Mouse (Mus musculus): ENCODE data around the gene Cdk5rap1. TPM values are rescaled to one million over a fixed set of nuclear protein-coding genes. Genes with fewer than 3 reads are reported as not detected.

Cdk5rap1 gene
- polyA plus RNA-seq, 1 experiment from 2014 or later, result 13.1 TPM

- peaks cover 8% of the 10 kb centered on the region for H3K4me1 ChIP-seq (ENCODE audit: insufficient read depth)
- H3K27me3 ChIP-seq (ENCODE audit: insufficient read depth, low read length), result no peaks in the 10 kb centered on the region
- no peak overlapping the region for H3K4me2 ChIP-seq
- H3K4me3 ChIP-seq (ENCODE audit: low read depth, low read length), result no peak overlapping the region
- no peaks in the 10 kb centered on the region for H3K36me3 ChIP-seq (ENCODE audit: insufficient read depth)
- H3K9ac ChIP-seq, result no peak overlapping the region
- TF ChIP-seq CTCF (IDR thresholded peaks at IDR 0.05; ENCODE audit: low read depth), result no peak
- DNase-seq (no peak), ATAC-seq (ENCODE audit: insufficient read depth) (no peak)
- no peaks in the 10 kb centered on the region for H3K9me3 ChIP-seq (ENCODE audit: low read depth, low read length)
- H3K27ac ChIP-seq (ENCODE audit: low read depth), result no peak overlapping the region
- 28% methylated on average over 1 of the region's 1 CpGs for WGBS
Observed at GRCm38 (mm10) chr2:154401976-154402375, 29.2 kb upstream of the Cdk5rap1 start.

- Histone ChIP-seq H3K27ac (ENCODE audit: low read depth) (no peak overlapping the region), H3K27me3 (ENCODE audit: insufficient read depth, low read length) (no peaks in the 10 kb centered on the region), H3K4me3 (ENCODE audit: low read depth, low read length) (no peak overlapping the region), H3K36me3 (ENCODE audit: insufficient read depth) (no peaks in the 10 kb centered on the region), H3K9ac (no peak overlapping the region), H3K4me2 (no peak overlapping the region), H3K4me1 (ENCODE audit: insufficient read depth) (peaks cover 8% of the 10 kb centered on the region), H3K9me3 (ENCODE audit: low read depth, low read length) (no peaks in the 10 kb centered on the region)
- DNase-seq, result no peak
- no peak for TF ChIP-seq CTCF (IDR thresholded peaks at IDR 0.05; ENCODE audit: low read depth)
- 74% methylated on average over 2 of the region's 2 CpGs for WGBS
- no peak for ATAC-seq (ENCODE audit: insufficient read depth)
Observed at GRCm38 (mm10) chr2:154399325-154399724, 26.5 kb upstream of the Cdk5rap1 start.

- TF ChIP-seq CTCF (IDR thresholded peaks at IDR 0.05; ENCODE audit: low read depth), result no peak
- ATAC-seq (ENCODE audit: insufficient read depth), result no peak
- Histone ChIP-seq H3K4me2 (no peak overlapping the region), H3K27ac (ENCODE audit: low read depth) (no peak overlapping the region), H3K9me3 (ENCODE audit: low read depth, low read length) (no peaks in the 10 kb centered on the region), H3K4me3 (ENCODE audit: low read depth, low read length) (no peak overlapping the region), H3K9ac (no peak overlapping the region), H3K36me3 (ENCODE audit: insufficient read depth) (no peaks in the 10 kb centered on the region), H3K27me3 (ENCODE audit: insufficient read depth, low read length) (no peaks in the 10 kb centered on the region), H3K4me1 (ENCODE audit: insufficient read depth) (peaks cover 4% of the 10 kb centered on the region)
- DNase-seq, result no peak
- WGBS, result 80% methylated on average over 7 of the region's 7 CpGs
Observed at GRCm38 (mm10) chr2:154398267-154398666, 25.5 kb upstream of the Cdk5rap1 start.

DNA sequence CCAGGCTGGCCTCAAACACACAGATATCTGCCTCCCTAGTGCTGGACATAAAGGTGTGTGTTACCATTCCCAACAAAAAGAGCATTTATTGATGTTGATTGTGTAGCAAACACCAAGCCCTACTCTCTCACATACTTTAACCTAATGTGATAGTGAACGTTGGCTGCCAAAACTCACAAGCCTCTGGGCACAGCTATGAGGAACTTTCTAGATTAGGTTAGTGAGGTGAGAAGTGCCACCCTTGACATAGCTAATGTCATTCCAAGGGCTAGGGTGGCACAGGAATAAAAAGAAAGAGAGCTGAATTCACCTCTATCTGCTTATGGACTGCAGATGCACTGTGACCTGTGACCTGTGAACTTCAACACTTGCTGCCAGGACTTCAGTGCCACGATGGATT lies 23.7 kb upstream of the Cdk5rap1 start:
- Histone ChIP-seq H3K9ac (no peak overlapping the region), H3K27ac (ENCODE audit: low read depth) (no peak overlapping the region), H3K4me3 (ENCODE audit: low read depth, low read length) (no peak overlapping the region), H3K4me2 (no peak overlapping the region), H3K27me3 (ENCODE audit: insufficient read depth, low read length) (no peaks in the 10 kb centered on the region), H3K9me3 (ENCODE audit: low read depth, low read length) (no peaks in the 10 kb centered on the region), H3K4me1 (ENCODE audit: insufficient read depth) (no peaks in the 10 kb centered on the region), H3K36me3 (ENCODE audit: insufficient read depth) (no peaks in the 10 kb centered on the region)
- no peak for TF ChIP-seq CTCF (IDR thresholded peaks at IDR 0.05; ENCODE audit: low read depth)
- DNase-seq, result no peak
- ATAC-seq (ENCODE audit: insufficient read depth), result no peak
- 56% methylated on average over 2 of the region's 2 CpGs for WGBS

DNA sequence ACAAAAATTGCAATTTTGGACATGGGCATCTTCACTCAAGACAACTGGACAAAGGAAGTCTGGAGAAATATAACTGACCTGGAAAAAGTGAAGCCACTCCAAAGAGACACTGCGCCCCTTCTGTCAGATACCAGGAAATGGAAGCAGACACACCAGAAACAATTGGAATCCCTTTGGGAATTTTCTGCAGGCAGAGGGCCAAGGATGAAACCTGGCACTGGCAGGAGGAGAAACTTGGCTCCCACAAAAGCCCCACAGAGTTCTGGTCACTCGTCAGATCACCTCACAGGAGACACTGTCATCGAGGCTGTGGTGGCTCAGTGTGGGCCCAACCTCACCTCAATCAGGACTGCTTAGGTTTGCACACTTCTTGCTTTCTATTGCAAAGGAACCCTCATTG lies 21.8 kb upstream of the Cdk5rap1 start:
- Histone ChIP-seq H3K27me3 (ENCODE audit: insufficient read depth, low read length) (no peaks in the 10 kb centered on the region), H3K27ac (ENCODE audit: low read depth) (no peak overlapping the region), H3K4me2 (no peak overlapping the region), H3K9ac (no peak overlapping the region), H3K4me1 (ENCODE audit: insufficient read depth) (no peaks in the 10 kb centered on the region), H3K4me3 (ENCODE audit: low read depth, low read length) (no peak overlapping the region), H3K36me3 (ENCODE audit: insufficient read depth) (no peaks in the 10 kb centered on the region), H3K9me3 (ENCODE audit: low read depth, low read length) (no peaks in the 10 kb centered on the region)
- TF ChIP-seq CTCF (IDR thresholded peaks at IDR 0.05; ENCODE audit: low read depth), result no peak
- no peak for DNase-seq
- no peak for ATAC-seq (ENCODE audit: insufficient read depth)
- WGBS, result 77% methylated on average over 3 of the region's 3 CpGs

- no peak overlapping the region for H3K9ac ChIP-seq
- H3K4me2 ChIP-seq, result no peak overlapping the region
- H3K27ac ChIP-seq (ENCODE audit: low read depth), result peak overlapping the region; percentile 10; the same call in 1 of the 2 replicates
- peak; percentile 43 for DNase-seq
- no peaks in the 10 kb centered on the region for H3K4me1 ChIP-seq (ENCODE audit: insufficient read depth)
- TF ChIP-seq CTCF (IDR thresholded peaks at IDR 0.05; ENCODE audit: low read depth), result no peak
- WGBS, result 73% methylated on average over 11 of the region's 11 CpGs
- no peaks in the 10 kb centered on the region for H3K36me3 ChIP-seq (ENCODE audit: insufficient read depth)
- peak; percentile 70 for ATAC-seq (ENCODE audit: insufficient read depth)
- no peaks in the 10 kb centered on the region for H3K27me3 ChIP-seq (ENCODE audit: insufficient read depth, low read length)
- no peak overlapping the region for H3K4me3 ChIP-seq (ENCODE audit: low read depth, low read length)
- no peaks in the 10 kb centered on the region for H3K9me3 ChIP-seq (ENCODE audit: low read depth, low read length)
Observed at GRCm38 (mm10) chr2:154390180-154390964, 17.6 kb upstream of the Cdk5rap1 start.

DNA sequence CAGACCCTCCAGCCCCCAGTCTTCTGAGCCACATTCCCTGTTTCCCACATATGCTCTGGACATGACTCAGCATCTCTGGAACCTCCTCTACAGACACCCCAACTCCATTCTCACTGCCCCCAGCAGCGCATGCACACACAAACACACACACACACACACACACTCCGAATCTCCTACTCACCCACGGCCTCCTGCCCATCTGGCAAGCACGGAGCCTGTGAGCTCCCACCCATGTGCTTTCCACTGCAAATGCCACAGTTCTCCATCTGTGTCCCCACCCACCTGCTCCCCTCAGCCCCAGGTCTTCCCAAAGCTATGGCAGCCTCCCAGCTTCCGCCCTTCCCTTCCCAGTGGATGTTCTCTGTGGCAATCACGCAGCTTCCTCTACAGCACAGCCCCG lies 6.3 kb upstream of the Cdk5rap1 start:
- Histone ChIP-seq H3K9ac (no peak overlapping the region), H3K4me2 (no peak overlapping the region), H3K4me1 (ENCODE audit: insufficient read depth) (no peaks in the 10 kb centered on the region), H3K9me3 (ENCODE audit: low read depth, low read length) (no peaks in the 10 kb centered on the region), H3K36me3 (ENCODE audit: insufficient read depth) (no peaks in the 10 kb centered on the region), H3K27ac (ENCODE audit: low read depth) (no peak overlapping the region), H3K27me3 (ENCODE audit: insufficient read depth, low read length) (no peaks in the 10 kb centered on the region), H3K4me3 (ENCODE audit: low read depth, low read length) (no peak overlapping the region)
- ATAC-seq (ENCODE audit: insufficient read depth), result no peak
- 87% methylated on average over 7 of the region's 7 CpGs for WGBS
- TF ChIP-seq CTCF (IDR thresholded peaks at IDR 0.05; ENCODE audit: low read depth), result no peak
- no peak for DNase-seq
